Mouse (Mus musculus) mature B cell (primary cell): ENCODE measurements around the gene Hnrnpa3.
"Not testable (repeated sequence)": the region's sequence is repeated elsewhere in the genome, so short reads cannot be mapped to it uniquely, and the experiment has no call there.

Source experiments
- in situ Hi-C: fragments of 300-500 bp; cut with MboI; formaldehyde crosslinking; loops from 2 replicates; pipeline ENCODE4 v1.14.3; 2019

Gene Hnrnpa3

DNA sequence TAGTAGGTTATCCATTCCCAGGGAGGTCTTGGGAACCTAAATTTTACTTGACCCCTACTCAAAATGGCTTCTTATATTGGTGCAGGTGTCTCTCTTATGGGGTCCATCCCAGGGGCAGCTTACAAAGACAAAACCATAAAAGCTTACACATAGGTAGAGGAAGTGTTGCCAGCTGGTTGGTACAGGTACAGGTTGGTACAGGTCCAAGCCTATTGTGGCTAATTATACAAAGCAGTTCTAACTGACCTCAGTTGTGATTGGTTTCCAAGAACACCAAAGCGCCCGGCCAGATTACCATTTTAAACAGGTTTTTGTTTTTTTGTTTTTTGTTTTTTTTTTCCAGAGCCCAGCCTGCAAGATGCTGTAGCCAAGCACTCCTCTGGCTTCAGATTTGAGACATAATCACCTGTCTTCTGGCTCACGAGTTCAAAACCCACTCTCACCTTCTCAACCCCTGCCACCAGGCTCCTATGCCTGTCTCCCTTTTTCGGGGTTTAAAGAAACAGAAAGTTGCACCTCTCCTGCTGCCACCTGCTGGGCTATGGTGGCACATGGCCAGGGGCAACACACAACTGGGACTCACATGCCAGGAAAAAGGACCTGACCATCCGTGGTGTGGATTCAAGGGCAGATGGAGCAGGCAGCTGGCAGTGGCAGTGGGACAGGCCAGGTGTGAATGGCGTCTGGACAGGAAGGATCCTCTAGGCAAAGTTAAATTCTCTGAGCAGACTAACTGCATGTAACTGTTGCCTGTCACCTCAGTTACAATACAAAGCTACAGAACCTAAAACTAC, 22.6 kb upstream of the Hnrnpa3 start:
- in situ Hi-C loops: no loop called here

DNA sequence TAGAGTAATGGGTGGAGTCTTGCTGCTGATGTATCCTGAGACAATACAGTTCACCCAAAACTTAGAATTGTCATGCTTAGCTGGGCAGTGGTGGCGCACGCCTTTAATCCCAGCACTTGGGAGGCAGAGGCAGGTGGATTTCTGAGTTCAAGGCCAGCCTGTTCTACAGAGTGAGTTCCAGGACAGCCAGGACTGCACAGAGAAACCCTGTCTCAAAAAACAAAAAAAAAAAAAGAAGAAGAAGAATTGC, 22.1 kb upstream of the Hnrnpa3 start:
- in situ Hi-C loops: not testable (repeated sequence)

DNA sequence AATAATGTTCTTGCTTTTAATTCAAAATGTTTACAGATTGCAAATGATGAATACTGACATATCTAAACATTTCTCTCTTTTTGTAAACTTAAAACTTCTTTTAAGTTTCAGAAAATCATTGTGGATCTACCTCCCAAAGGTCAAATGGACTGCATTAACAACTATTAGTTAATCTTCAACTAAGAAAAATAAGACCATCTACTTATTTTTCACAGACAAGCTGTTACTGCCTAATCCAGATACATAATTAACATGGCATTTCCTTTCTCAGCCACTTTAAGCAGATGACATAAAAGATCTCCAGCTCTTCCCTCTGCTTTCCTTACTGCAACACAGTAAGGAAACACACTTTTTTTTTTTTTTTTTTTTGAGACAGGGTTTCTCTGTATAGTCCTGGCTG, 21.7 kb upstream of the Hnrnpa3 start:
- in situ Hi-C loops: no loop called here

DNA sequence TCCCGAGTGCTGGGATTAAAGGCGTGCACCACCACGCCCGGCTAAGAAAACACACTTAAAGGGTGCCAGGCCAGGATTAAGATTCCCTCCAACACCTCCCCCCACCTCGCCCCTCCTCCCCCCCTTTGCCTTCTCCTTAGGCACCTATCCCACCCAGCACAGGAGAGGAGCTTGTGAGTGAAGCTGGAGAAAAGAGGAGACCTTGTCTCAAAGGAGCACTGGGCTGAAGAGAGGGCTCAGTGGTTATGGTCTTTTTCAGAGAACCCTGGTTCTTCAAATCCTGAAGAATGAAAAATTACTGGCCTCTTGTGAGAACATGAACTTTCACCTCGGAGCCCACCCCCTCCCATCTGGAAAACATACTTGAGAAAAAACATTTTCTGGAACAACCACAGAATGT, 21.2 kb upstream of the Hnrnpa3 start:
- in situ Hi-C loops: not testable (repeated sequence)

DNA sequence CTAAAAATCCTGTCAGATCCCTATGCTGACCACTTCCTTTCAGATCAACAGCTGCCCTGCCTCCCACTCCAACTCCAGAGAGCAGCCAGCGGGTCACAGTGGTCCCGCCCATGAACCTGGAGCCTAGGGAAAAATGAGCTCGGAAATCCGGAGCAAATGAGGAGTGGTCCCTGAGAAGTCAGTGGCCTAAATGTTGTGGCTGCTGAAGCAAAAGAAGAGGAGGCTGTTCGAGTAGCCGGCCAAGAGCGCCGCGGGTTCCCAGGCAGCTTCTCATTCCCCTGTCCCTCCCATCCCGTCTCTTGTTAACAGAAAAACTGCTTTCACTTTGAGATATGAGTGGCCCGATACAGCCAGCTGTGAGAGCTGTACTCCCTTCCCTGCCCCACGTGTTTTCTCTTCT, 19.5 kb upstream of the Hnrnpa3 start:
- in situ Hi-C loops: not testable (repeated sequence)

DNA sequence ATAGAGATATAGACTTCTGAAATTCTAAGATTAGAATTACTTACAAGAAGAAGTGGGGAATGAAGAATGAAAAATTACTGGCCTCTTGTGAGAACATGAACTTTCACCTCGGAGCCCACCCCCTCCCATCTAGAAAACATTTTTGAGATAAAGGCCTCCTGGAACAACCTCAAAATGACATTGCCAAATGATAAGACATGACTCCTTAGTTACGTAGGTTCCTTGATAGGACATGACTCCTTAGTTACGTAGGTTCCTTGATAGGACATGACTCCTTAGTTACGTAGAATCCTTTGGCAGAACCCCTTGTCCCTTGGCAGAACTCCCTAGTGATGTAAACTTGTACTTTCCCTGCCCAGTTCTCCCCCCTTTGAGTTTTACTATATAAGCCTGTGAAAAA, 16.7 kb upstream of the Hnrnpa3 start:
- in situ Hi-C loops: not testable (repeated sequence)

DNA sequence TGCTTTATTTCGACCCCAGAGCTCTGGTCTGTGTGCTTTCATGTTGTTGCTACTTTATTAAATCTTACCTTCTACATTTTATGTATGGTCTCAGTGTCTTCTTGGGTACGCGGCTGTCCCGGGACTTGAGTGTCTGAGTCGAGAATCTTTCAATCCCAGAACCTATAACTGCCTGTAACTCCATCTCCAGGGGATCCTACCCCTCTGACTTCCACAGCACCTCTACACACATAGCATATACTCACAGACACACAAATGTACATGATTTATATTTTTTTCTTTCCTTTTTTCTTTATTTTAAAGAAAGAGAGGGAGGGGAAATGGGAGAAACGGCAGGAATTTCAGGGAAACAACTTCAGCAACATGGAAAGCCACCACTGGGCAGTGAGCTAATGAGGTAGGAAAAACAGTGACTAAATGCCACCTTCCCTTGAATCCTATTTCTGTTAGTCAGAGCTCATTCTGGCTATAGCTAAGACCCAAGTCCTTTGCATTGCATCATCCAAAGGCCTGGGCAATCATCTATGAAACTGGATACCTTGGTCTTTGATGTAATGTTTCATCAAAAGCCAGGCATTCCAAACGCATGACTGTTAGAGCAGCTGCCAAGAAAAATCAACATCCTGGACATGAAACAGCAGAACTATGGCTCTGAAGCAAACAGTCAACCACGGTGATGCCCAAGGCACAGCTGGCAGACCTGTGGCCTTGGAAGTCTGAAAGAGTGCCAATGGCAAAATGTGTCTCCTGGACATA, 16.1 kb upstream of the Hnrnpa3 start:
- in situ Hi-C loops: no loop called here

DNA sequence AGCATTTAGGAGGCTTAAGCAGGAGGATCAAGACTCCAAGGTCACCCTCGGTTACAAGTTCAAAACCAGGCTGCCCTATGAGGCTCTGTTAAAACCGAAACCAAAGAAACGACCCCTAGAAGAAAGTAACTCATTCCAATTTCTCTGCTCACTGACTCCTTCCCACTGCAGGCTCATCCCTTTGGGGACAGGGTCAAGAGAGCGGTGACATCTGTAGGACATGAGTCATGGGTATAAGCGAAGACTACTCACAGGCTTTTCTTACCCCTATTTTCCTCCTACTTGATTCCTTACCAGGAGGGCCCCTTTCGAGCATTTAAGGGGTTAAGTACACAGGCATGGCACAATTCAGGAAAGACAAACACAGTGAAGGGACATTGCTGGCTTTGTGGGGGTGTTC, 15.1 kb upstream of the Hnrnpa3 start:
- in situ Hi-C loops: no loop called here

DNA sequence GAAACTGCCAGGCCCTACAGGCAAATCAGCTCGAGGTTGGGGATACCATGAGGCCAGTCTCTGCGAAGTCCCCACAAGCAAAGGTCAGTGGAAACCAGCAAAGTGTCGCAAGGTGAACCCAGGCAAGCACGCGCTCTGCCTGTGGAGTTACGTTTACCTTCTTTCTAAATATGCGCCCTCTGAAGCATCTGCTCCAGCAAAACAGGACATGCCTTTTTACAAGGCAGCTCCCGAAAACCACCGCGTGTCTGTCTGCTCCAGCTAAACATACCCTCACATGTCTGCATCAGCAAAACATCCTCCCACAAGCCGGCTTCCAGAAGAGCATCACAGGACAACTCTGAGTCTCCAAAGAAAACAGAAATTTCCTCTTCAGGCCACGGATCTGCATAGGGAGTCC, 13.8 kb upstream of the Hnrnpa3 start:
- in situ Hi-C loops: no loop called here

DNA sequence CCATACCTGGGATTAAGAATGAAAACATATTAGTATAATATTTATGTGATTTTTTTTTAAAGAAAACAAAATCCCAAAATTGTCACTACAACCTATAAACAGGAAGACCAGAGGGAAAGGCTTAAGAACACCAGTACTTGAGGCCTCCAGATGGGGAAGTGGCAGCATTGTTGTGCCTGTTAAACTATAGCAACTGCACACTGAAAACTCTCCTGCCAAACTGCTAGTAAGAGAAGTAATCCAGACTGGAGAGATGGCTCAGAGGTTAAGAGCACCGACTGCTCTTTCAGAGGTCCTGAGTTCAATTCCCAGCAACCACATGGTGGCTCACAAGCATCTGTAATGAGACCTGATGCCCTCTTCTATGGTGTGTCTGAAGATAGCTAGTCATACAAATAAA, 8.6 kb upstream of the Hnrnpa3 start:
- in situ Hi-C loops: no loop called here

DNA sequence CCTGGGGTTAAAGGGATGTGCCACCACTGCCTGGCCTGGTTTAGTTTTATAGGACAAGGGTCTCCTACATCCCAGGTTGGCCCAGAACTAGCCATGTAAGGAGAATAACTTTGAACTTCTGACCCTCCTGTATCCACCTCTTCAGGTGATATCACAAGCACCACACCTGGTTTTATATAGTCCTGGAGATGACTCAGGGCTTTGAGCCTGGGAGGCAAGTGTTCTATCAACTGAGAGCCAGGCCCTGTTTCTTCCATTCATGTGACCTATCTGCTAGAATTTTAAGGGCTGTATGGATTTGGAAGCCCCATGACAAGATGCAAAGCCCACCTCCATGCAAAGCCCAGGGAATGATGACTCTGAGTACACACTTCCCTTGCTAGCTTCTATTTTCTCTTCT, 5.9 kb upstream of the Hnrnpa3 start:
- in situ Hi-C loops: no loop called here

DNA sequence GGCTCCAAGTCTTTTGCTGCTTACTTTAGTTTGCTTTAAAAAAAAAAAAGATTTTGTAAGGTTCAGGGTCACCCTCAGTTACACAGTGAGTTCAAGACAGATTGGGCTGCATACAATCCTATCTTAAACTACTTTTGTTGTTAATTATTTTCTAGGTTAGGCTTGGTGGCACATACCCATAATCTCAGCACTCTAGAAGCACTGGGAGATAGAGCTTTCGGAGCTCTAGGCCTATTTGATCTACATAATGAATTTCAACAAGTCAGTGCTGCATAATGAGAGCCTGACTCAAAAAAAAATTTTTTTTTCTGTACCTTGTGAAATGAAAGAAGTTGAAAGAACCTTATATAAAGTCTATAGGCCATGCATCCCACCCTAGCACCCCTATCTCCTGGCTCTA, 4.4 kb upstream of the Hnrnpa3 start:
- in situ Hi-C loops: no loop called here

DNA sequence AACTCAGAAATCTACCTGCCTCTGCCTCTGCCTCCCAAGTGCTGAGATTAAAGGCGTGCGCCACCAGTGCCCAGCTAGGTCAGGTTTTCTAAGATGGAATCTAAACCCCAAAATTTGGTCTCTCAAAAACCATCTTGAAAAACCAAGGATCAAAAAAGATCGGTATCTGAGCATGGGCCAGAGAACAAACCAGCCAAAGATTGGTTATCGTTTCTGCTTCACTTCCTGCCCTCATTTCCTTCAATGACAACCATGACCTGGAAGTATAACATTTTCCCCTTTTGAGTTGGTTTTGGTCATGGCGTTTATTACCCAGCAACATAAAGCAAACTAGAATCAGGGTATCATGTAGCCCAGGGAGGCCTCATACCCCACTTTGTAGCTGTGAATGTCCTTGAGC, 2.1 kb upstream of the Hnrnpa3 start:
- in situ Hi-C loops: no loop called here

DNA sequence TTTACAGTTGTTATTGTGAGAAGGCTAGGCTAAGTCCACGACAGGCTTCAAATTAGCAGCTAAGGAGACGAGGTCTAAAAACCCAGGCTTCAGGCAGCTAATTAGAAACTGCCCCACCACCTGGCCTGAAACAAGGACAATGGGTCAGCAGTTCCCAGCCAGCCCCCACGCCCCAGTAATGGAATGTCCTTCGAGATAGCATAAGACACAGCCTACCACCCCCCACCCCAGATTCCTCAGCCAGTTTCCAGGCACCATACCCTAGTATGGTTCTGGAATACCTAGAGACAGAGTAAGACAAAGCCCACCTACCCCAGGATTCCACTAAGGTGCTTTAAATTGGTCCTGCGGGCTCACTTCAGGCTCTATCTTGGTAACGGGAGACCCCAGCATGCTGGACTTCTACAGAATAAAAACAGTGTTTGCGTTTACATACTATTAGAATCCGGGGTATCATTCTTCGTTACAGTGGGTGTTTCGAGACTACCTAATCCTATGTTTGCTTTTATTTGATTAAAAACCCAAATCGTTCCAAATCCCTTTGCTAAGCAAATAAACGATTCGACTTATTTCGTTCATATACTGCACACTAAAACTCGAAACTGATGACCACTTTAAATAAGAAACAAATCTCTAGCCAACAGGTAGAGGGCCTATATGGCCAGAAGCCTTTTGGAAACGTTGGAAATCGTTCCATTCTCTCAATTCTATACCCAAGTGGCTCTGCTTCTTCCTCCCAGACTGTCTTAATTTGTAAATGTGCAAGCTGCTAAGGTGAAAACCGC, 962 bp upstream of the Hnrnpa3 start:
- in situ Hi-C loops: no loop called here

DNA sequence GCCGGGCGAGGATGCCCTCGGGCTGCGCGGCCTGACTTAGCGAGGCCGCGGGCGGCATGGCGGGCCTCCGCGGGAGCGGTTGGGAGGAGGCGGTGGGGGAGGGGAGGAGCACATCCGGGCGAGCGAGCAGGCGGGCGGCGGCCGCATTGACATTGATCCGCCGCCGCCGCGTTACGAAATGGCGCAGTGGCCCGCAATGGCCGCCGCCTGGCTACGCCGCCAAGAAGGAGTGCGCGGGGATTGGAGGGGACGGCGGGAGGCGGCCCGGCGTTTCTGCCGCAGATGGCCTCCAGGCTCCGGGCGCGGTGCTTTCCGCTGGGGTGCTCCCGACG, 534 bp downstream of the Hnrnpa3 start:
- in situ Hi-C loops: no loop called here

DNA sequence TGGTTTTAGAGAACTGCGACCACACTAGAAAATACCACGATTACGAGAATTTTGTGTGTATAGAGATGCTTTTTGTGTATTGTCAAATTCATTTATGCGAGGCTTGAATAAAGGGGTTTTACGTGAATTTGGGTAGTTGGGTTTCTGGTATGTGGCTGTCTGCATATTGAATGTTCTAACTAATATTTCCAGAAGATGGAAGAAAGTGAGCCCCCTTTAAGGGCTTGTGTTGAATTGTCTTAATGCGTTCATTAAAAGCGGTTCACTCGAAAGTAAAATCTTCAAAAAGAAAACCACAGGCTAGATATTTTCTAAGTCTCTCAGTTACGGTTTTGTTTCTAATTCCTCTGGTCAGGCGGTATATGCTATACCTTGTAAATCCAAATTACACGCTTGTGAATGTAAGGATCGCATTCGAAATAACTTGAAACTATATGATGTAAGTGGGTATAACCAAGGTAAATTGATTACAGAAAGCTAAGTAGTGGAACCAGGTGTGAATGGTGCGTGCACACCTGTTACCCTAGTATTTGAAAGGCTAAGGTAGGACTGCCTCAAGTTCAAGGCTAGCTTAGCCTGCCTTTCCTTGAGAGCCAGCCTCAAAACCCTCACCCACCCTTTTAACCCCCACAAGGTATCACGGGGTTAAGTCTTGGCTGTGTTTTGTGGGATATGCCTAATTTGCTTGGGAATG, 1.3 kb downstream of the Hnrnpa3 start:
- in situ Hi-C loops: no loop called here

DNA sequence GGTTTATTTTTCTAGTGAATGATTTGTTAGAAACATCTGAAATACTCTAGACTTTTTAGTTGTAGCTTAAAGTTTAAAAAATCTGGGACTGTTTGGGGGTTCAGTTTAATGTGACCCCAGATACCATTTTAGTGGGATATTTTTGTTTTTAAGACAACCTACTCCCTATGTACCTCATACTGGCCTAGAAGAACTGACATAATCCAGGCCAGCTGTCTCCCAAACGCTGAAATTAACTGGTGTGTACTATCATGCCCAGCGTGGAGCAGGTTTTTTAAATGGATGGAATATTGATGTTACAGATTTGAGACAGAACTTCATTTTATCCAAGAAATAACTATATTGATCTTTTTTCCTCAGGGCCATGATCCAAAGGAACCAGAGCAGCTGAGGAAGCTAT, 2.0 kb downstream of the Hnrnpa3 start:
- in situ Hi-C loops: no loop called here

DNA sequence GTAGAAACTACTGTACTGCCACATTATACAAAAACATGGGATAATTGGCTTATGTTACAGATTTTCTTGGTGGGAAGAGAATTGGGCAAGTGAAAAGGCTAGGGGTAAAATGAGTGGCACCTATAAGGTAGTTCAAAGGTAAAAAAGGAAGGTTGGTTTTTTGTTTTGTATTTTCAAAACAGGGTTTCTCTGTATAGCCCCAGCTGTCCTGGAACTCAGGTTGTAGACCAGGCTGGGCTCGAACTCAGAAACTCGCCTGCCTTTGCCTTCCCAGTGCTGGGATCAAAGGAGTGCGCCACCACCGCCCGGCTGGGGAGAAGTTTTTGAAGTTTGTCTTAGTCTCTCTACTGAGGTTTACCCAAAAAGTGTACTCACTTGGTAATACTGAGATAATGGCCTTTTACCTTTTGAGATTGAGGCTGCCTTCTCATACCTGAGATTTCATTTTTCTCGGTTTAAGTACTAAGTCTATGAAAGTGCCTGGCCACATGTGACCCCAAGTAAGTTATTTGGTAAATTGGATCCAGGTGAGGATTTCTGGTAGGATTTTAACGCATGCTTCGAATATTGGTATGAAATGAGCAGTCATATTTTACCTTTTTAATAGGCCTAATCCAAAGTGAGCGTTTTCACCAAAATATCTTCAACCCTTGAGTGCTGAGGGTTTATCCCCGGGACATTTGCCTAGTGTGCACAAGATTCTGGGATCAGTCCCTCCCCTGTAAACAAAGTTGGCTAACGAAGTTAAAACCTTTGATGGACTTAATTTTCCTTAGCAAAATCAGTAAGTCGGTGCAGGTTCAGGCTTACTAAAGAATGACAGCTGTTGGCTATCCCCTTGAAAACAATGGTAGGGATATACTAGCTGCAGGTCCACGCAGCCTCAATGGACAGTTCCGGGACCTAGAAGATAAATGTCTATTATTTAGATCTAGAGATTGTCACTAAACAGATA, 10.7 kb downstream of the Hnrnpa3 start:
- in situ Hi-C loops: no loop called here

DNA sequence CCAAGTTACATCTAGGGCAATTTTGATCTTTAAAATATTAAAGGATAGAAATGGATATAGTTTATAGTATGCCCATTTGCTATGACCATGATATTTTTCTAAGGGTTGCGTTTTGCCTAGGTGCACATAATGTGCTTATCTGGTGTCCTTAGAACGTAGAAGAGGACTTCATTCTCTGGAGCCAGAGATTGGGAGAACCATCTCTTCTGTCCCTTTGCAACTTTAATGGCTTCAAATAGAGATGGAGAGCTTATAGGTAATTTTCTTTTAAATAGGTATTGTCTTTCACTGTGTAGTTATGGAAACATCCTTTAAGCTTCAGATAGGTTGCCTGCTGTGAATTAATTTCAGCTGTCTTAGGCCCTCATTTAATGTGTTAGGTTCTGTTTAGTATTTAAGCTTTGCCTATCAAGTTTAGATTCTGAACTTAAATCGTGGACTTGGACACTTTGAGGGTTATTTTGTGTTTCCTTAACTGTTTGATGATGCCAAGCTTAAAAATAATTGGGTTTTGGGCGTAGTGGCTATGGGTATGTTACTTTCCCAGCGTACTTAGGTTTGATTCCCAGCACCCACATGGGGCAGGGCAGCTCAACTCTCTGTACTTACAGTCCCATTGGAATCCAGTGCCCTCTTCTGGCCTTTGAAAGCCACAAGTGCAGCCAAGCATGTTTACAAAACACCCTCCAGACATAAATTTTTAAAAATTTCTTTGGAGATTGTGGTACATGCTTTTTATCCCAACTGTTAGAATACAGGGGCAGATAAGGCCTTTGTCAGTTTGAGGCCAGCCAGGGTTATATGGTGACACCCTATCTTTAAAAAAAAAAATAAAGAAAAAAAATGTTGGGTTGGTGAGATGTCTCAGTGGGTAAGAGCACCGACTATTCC, 11.6 kb downstream of the Hnrnpa3 start:
- in situ Hi-C loops: no loop called here

DNA sequence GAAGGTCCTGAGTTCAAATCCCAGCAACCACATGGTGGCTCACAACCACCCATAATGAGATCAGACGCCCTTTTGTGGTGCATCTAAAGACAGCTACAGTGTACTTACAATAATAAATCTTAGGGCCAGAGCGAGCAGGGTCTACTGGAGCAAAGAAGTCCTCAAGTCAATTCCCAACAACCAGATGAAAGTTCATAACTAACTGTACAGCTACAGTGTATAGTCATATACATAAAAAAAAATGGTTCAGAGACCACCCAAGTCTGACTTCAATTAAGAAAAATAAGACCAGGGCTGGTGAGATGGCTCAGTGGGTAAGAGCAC, 12.2 kb downstream of the Hnrnpa3 start:
- in situ Hi-C loops: no loop called here

DNA sequence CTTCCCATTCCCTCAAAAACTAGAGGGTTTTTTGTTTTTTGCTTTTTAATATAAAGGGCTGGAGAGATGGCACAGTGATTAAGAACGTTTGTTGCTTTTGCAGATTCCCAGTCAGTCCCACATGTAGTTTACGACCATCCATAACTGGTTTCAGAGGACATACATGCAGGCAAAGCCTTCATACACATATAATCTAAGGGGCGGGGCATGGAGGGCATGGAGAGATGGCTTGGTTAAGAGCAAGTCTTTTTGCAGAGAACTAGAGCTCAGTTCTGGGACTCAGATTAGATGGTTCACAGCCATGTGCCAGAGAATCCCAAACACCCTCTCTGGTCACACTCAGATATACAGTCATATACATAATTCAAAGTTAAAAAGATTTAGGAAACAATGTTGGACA, 13.5 kb downstream of the Hnrnpa3 start:
- in situ Hi-C loops: no loop called here
